Mouse (Mus musculus): Measurements from ENCODE around the gene Eng. TPM values are rescaled to one million over a fixed set of nuclear protein-coding genes. Genes with fewer than 3 reads are reported as not detected.

The Eng gene
- polyA plus RNA-seq, 1 experiment, result 11.3 TPM

- TF ChIP-seq CTCF (IDR thresholded peaks at IDR 0.05; ENCODE audit: control insufficient read depth, insufficient read depth, low read length), result no peak
- TF ChIP-seq POLR2A (IDR thresholded peaks at IDR 0.05; ENCODE audit: borderline replicate concordance, control insufficient read depth, low read depth, low read length), result no peak
- Histone ChIP-seq H3K4me1 (ENCODE audit: control insufficient read depth, insufficient read depth, low read length) (peaks cover 16% of the 10 kb centered on the region), H3K27ac (ENCODE audit: control insufficient read depth, insufficient read depth, low read depth, low read length, poor library complexity) (peak overlapping the region; percentile 81; the same call in 1 of the 2 replicates), H3K4me3 (replicated peaks; ENCODE audit: control insufficient read depth, low read depth, low read length) (peak overlapping the region; percentile 68)
- WGBS, result 19% methylated on average over 3 of the region's 3 CpGs
Measured at GRCm38 (mm10) chr2:32722581-32722980, 76.2 kb downstream of the Eng start.

- H3K27ac ChIP-seq (ENCODE audit: control insufficient read depth, insufficient read depth, low read depth, low read length, poor library complexity), result no peak overlapping the region
- 87% methylated on average over 4 of the region's 4 CpGs for WGBS
- H3K4me1 ChIP-seq (ENCODE audit: control insufficient read depth, insufficient read depth, low read length), result peaks cover 10% of the 10 kb centered on the region; the same call in 1 of the 2 replicates
- H3K4me3 ChIP-seq (replicated peaks; ENCODE audit: control insufficient read depth, low read depth, low read length), result no peak overlapping the region
- TF ChIP-seq CTCF (IDR thresholded peaks at IDR 0.05; ENCODE audit: control insufficient read depth, insufficient read depth, low read length), result no peak
- no peak for TF ChIP-seq POLR2A (IDR thresholded peaks at IDR 0.05; ENCODE audit: borderline replicate concordance, control insufficient read depth, low read depth, low read length)
Measured at GRCm38 (mm10) chr2:32724149-32724548, 77.8 kb downstream of the Eng start.

- peak overlapping the region; percentile 49; the same call in 1 of the 2 replicates for H3K27ac ChIP-seq (ENCODE audit: control insufficient read depth, insufficient read depth, low read depth, low read length, poor library complexity)
- no peak overlapping the region for H3K4me3 ChIP-seq (replicated peaks; ENCODE audit: control insufficient read depth, low read depth, low read length)
- TF ChIP-seq POLR2A (IDR thresholded peaks at IDR 0.05; ENCODE audit: borderline replicate concordance, control insufficient read depth, low read depth, low read length), result no peak
- no peak for TF ChIP-seq CTCF (IDR thresholded peaks at IDR 0.05; ENCODE audit: control insufficient read depth, insufficient read depth, low read length)
- peaks cover 6% of the 10 kb centered on the region; the same call in 1 of the 2 replicates for H3K4me1 ChIP-seq (ENCODE audit: control insufficient read depth, insufficient read depth, low read length)
- 79% methylated on average over 16 of the region's 16 CpGs for WGBS
Measured at GRCm38 (mm10) chr2:32724832-32725790, 78.7 kb downstream of the Eng start.

- H3K27ac ChIP-seq (ENCODE audit: control insufficient read depth, insufficient read depth, low read depth, low read length, poor library complexity), result peak overlapping the region; percentile 23; the same call in 1 of the 2 replicates
- peak overlapping the region; percentile 38 for H3K4me3 ChIP-seq (replicated peaks; ENCODE audit: control insufficient read depth, low read depth, low read length)
- WGBS, result 3% methylated on average over 16 of the region's 16 CpGs
- TF ChIP-seq CTCF (IDR thresholded peaks at IDR 0.05; ENCODE audit: control insufficient read depth, insufficient read depth, low read length) (no peak), POLR2A (IDR thresholded peaks at IDR 0.05; ENCODE audit: borderline replicate concordance, control insufficient read depth, low read depth, low read length) (0 out of 2 replicates have a peak, but pooled peaks have one; percentile 39)
- H3K4me1 ChIP-seq (ENCODE audit: control insufficient read depth, insufficient read depth, low read length), result peaks cover 5% of the 10 kb centered on the region; the same call in 1 of the 2 replicates
Measured at GRCm38 (mm10) chr2:32727435-32727834, 81.0 kb downstream of the Eng start.

- WGBS, result 49% methylated on average over 7 of the region's 7 CpGs
- H3K4me1 ChIP-seq (ENCODE audit: control insufficient read depth, insufficient read depth, low read length), result peaks cover 3% of the 10 kb centered on the region; the same call in 1 of the 2 replicates
- no peak overlapping the region for H3K27ac ChIP-seq (ENCODE audit: control insufficient read depth, insufficient read depth, low read depth, low read length, poor library complexity)
- no peak for TF ChIP-seq POLR2A (IDR thresholded peaks at IDR 0.05; ENCODE audit: borderline replicate concordance, control insufficient read depth, low read depth, low read length)
- no peak for TF ChIP-seq CTCF (IDR thresholded peaks at IDR 0.05; ENCODE audit: control insufficient read depth, insufficient read depth, low read length)
- H3K4me3 ChIP-seq (replicated peaks; ENCODE audit: control insufficient read depth, low read depth, low read length), result no peak overlapping the region
Measured at GRCm38 (mm10) chr2:32728463-32728862, 82.1 kb downstream of the Eng start.

- Histone ChIP-seq H3K4me1 (ENCODE audit: control insufficient read depth, insufficient read depth, low read length) (no peaks in the 10 kb centered on the region; the same call in 1 of the 2 replicates), H3K27ac (ENCODE audit: control insufficient read depth, insufficient read depth, low read depth, low read length, poor library complexity) (no peak overlapping the region), H3K4me3 (replicated peaks; ENCODE audit: control insufficient read depth, low read depth, low read length) (no peak overlapping the region)
- 86% methylated on average over 4 of the region's 4 CpGs for WGBS
- no peak for TF ChIP-seq CTCF (IDR thresholded peaks at IDR 0.05; ENCODE audit: control insufficient read depth, insufficient read depth, low read length)
- no peak for TF ChIP-seq POLR2A (IDR thresholded peaks at IDR 0.05; ENCODE audit: borderline replicate concordance, control insufficient read depth, low read depth, low read length)
Measured at GRCm38 (mm10) chr2:32729547-32729946, 83.2 kb downstream of the Eng start.

- Histone ChIP-seq H3K4me1 (ENCODE audit: control insufficient read depth, insufficient read depth, low read length) (no peaks in the 10 kb centered on the region; the same call in 1 of the 2 replicates), H3K4me3 (replicated peaks; ENCODE audit: control insufficient read depth, low read depth, low read length) (no peak overlapping the region), H3K27ac (ENCODE audit: control insufficient read depth, insufficient read depth, low read depth, low read length, poor library complexity) (no peak overlapping the region)
- TF ChIP-seq CTCF (IDR thresholded peaks at IDR 0.05; ENCODE audit: control insufficient read depth, insufficient read depth, low read length), result no peak
- no peak for TF ChIP-seq POLR2A (IDR thresholded peaks at IDR 0.05; ENCODE audit: borderline replicate concordance, control insufficient read depth, low read depth, low read length)
- WGBS, result 84% methylated on average over 11 of the region's 11 CpGs
Measured at GRCm38 (mm10) chr2:32730854-32731253, 84.5 kb downstream of the Eng start.

GRCm38 (mm10) chr2:32731911-32732310, 85.5 kb downstream of the Eng start:
- TF ChIP-seq CTCF (IDR thresholded peaks at IDR 0.05; ENCODE audit: control insufficient read depth, insufficient read depth, low read length), result no peak
- TF ChIP-seq POLR2A (IDR thresholded peaks at IDR 0.05; ENCODE audit: borderline replicate concordance, control insufficient read depth, low read depth, low read length), result no peak
- Histone ChIP-seq H3K27ac (ENCODE audit: control insufficient read depth, insufficient read depth, low read depth, low read length, poor library complexity) (no peak overlapping the region), H3K4me1 (ENCODE audit: control insufficient read depth, insufficient read depth, low read length) (no peaks in the 10 kb centered on the region; the same call in 1 of the 2 replicates), H3K4me3 (replicated peaks; ENCODE audit: control insufficient read depth, low read depth, low read length) (no peak overlapping the region)
- WGBS, result 91% methylated on average over 4 of the region's 4 CpGs

Other genes with a start within 250 kb of the Eng start
- 1.9 and 2.6 TPM in 2 replicates for gene Naif1, start 196.1 kb upstream of the Eng start, polyA plus RNA-seq (2011; ENCODE audit: insufficient read depth, insufficient read length, low replicate concordance, missing spikeins)
- gene Slc25a25, start 195.2 kb upstream of the Eng start, polyA plus RNA-seq (2011; ENCODE audit: insufficient read depth, insufficient read length, low replicate concordance, missing spikeins), result 7.3 and 10.6 TPM in 2 replicates
- 5.4 and 9.7 TPM in 2 replicates for gene Fam102a, start 111.3 kb upstream of the Eng start, polyA plus RNA-seq (2011; ENCODE audit: insufficient read depth, insufficient read length, low replicate concordance, missing spikeins)
- gene Dpm2, start 75.7 kb upstream of the Eng start, polyA plus RNA-seq (2011; ENCODE audit: insufficient read depth, insufficient read length, low replicate concordance, missing spikeins), result 27.7 and 54.8 TPM in 2 replicates
- not detected in 2 replicates for gene Pip5kl1, start 71.8 kb upstream of the Eng start, polyA plus RNA-seq (2011; ENCODE audit: insufficient read depth, insufficient read length, low replicate concordance, missing spikeins)
- not detected in 2 replicates for gene 9430097D07Rik, start 70.9 kb upstream of the Eng start, polyA plus RNA-seq (2011; ENCODE audit: insufficient read depth, insufficient read length, low replicate concordance, missing spikeins)
- gene St6galnac4, start 59.5 kb upstream of the Eng start, polyA plus RNA-seq (2011; ENCODE audit: insufficient read depth, insufficient read length, low replicate concordance, missing spikeins), result 8.6 and 18.7 TPM in 2 replicates
- 13.3 and 25.7 TPM in 2 replicates for gene St6galnac6, start 46.9 kb upstream of the Eng start, polyA plus RNA-seq (2011; ENCODE audit: insufficient read depth, insufficient read length, low replicate concordance, missing spikeins)
- 4.0 and 9.1 TPM in 2 replicates for gene Ak1, start 24.8 kb upstream of the Eng start, polyA plus RNA-seq (2011; ENCODE audit: insufficient read depth, insufficient read length, low replicate concordance, missing spikeins)
- gene Fpgs, start 57.5 kb downstream of the Eng start, polyA plus RNA-seq (2011; ENCODE audit: insufficient read depth, insufficient read length, low replicate concordance, missing spikeins), result 14.9 and 24.4 TPM in 2 replicates
- 105 and 154 TPM in 2 replicates for gene Cdk9, start 66.5 kb downstream of the Eng start, polyA plus RNA-seq (2011; ENCODE audit: insufficient read depth, insufficient read length, low replicate concordance, missing spikeins)
- 23.3 and 51.8 TPM in 2 replicates for gene Sh2d3c, start 74.5 kb downstream of the Eng start, polyA plus RNA-seq (2011; ENCODE audit: insufficient read depth, insufficient read length, low replicate concordance, missing spikeins)
- gene 6330409D20Rik, start 94.4 kb downstream of the Eng start, polyA plus RNA-seq (2011; ENCODE audit: insufficient read depth, insufficient read length, low replicate concordance, missing spikeins), result not detected in 2 replicates
- gene Tor2a, start 110.6 kb downstream of the Eng start, polyA plus RNA-seq (2011; ENCODE audit: insufficient read depth, insufficient read length, low replicate concordance, missing spikeins), result 9.2 and 13.6 TPM in 2 replicates
- 1.1 and 1.5 TPM in 2 replicates for gene Ttc16, start 129.0 kb downstream of the Eng start, polyA plus RNA-seq (2011; ENCODE audit: insufficient read depth, insufficient read length, low replicate concordance, missing spikeins)
- 1.7 and 2.7 TPM in 2 replicates for gene Ptrh1, start 129.2 kb downstream of the Eng start, polyA plus RNA-seq (2011; ENCODE audit: insufficient read depth, insufficient read length, low replicate concordance, missing spikeins)
- not detected in 2 replicates for gene Cfap157, start 137.8 kb downstream of the Eng start, polyA plus RNA-seq (2011; ENCODE audit: insufficient read depth, insufficient read length, low replicate concordance, missing spikeins)
- 2.5 and 3.2 TPM in 2 replicates for gene Stxbp1, start 200.7 kb downstream of the Eng start, polyA plus RNA-seq (2011; ENCODE audit: insufficient read depth, insufficient read length, low replicate concordance, missing spikeins)
- gene Fam129b, start 229.5 kb downstream of the Eng start, polyA plus RNA-seq (2011; ENCODE audit: insufficient read depth, insufficient read length, low replicate concordance, missing spikeins), result 2.1 and 9.9 TPM in 2 replicates